Mouse (Mus musculus) C2C12 (cell line): Measurements from ENCODE around the gene Dock1.

Source experiments
- CEBPB ChIP-seq: IDR thresholded peaks from one replicate; pipeline ENCODE4 v1.6.1; 2011; ENCODE audit warnings: low read depth, mild to moderate bottlenecking, control low read depth, moderate library complexity
- CTCF ChIP-seq: IDR thresholded peaks from one replicate; pipeline ENCODE4 v1.5.1; 2011; ENCODE audit not compliant: control insufficient read depth, insufficient read depth, insufficient read length
- MYOG ChIP-seq: IDR thresholded peaks from one replicate; pipeline ENCODE4 v1.6.1; 2011; ENCODE audit not compliant: control insufficient read depth, insufficient read length; ENCODE audit errors: extremely low read depth

GRCm38 (mm10) chr7:135068887-135069286 is 398.4 kb downstream of the Dock1 start:
- TF ChIP-seq CTCF (no peak), MYOG (no peak), CEBPB (no peak)
